15 mouse cellular contexts compared by ENCODE assay signal in the genomic region with DNA sequence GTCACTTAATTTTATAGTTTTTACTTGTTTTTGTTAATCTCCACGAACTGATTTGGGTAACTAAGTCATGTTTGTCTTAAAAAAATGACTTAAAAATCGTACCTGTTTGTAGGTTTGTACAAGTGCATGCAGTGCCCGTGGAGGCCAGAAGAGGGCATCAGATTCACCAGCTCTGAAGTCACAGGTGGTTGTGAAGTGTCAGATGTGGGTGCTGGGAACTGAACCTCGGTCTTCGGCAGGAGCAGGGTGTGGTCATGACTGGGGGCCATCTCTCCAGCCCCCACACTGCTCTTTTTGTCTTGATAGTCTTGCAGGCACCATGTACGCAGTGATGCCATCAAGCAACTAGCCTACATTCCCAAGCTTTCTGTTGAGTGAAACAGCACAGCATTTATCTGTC. TPM values are rescaled to one million over a fixed set of nuclear protein-coding genes. Genes with fewer than 3 reads are reported as not detected.
DNase-seq lines count a peak whose midpoint lies in the region; ATAC-seq and TF ChIP-seq lines count a peak whose summit lies in the region.
"Had no signal": no experiment of that assay in that cellular context is flagged by ENCODE, and none has a peak within 500 bp of the region (broad histone marks: within the 10 kb centered on the region; RNA-seq: fewer than 3 reads in every experiment).

No protein-coding gene starts in this region.

- ATAC-seq in heart, postnatal 0 days (ENCODE audit: insufficient read depth, low read depth): no peak
- ATAC-seq: forebrain, postnatal 0 days had no signal

- TF ChIP-seq CTCF in heart, postnatal 0 days (IDR thresholded peaks at IDR 0.05; ENCODE audit: low read depth): peak; percentile 4
- peak; percentile 16; the same call in 1 of the 2 replicates for TF ChIP-seq CTCF in lung, adult 2 months (IDR thresholded peaks at IDR 0.05; ENCODE audit: insufficient read depth, low read length)
- peak; percentile 33 for TF ChIP-seq CTCF in E14TG2a.4 (conservative IDR thresholded peaks at IDR 0.05; ENCODE audit: low read length)
- TF ChIP-seq CTCF in brain, embryonic 14.5 days (IDR thresholded peaks at IDR 0.05; ENCODE audit: borderline replicate concordance, extremely low read depth, insufficient read depth, insufficient read length): peak; percentile 35; the same call in 1 of the 2 replicates

- no peak overlapping the region for H3K27ac ChIP-seq in heart, postnatal 0 days (ENCODE audit: low read depth)
- H3K27ac ChIP-seq: limb, embryonic 13.5 days had no signal

- H3K4me2 ChIP-seq in heart, postnatal 0 days (ENCODE audit: low read depth, low read length): no peak overlapping the region
- H3K4me2 ChIP-seq: limb, embryonic 13.5 days had no signal

- no peaks in the 10 kb centered on the region for H3K9me3 ChIP-seq in heart, postnatal 0 days (replicated peaks; ENCODE audit: control insufficient read depth, low read length)
- peaks cover 5% of the 10 kb centered on the region; the same call in 1 of the 2 replicates for H3K9me3 ChIP-seq in E14TG2a.4 (ENCODE audit: low read length)
- H3K9me3 ChIP-seq: limb, embryonic 13.5 days had no signal

- peaks cover 4% of the 10 kb centered on the region; the same call in 1 of the 2 replicates for H3K4me1 ChIP-seq in heart, postnatal 0 days (ENCODE audit: control insufficient read depth, insufficient read depth)
- H3K4me1 ChIP-seq in lung, adult 2 months (ENCODE audit: control insufficient read depth, insufficient read depth, low read length): no peaks in the 10 kb centered on the region
- H3K4me1 ChIP-seq in E14TG2a.4 (replicated peaks; ENCODE audit: low read depth, low read length): peaks cover 8% of the 10 kb centered on the region
- H3K4me1 ChIP-seq: limb, embryonic 13.5 days had no signal

- no peak overlapping the region for H3K9ac ChIP-seq in heart, postnatal 0 days (replicated peaks; ENCODE audit: low read depth, low read length)
- H3K9ac ChIP-seq: forebrain, postnatal 0 days; limb, embryonic 13.5 days had no signal

- no peak for DNase-seq in heart, postnatal 0 days (ENCODE audit: low spot score)
- no peak for DNase-seq in heart, adult 18-20 months
- no peak for DNase-seq in lung, adult 2 months
- no peak for DNase-seq in lung, postnatal 14 days
- no peak for DNase-seq in brain, embryonic 14.5 days (ENCODE audit: low read depth)
- DNase-seq in urinary bladder, postnatal 25 days (ENCODE audit: low spot score): no peak
- DNase-seq in left cerebral cortex, adult 18-20 months (ENCODE audit: low spot score in 2 of 2): no peak
- DNase-seq: adrenal gland, postnatal 14 days; forebrain, postnatal 0 days; lung, postnatal 4 days; midbrain, embryonic 14.5 days had no signal

- no peaks in the 10 kb centered on the region for H3K36me3 ChIP-seq in heart, postnatal 0 days (replicated peaks; ENCODE audit: control insufficient read depth, insufficient read depth, low read length)
- no peaks in the 10 kb centered on the region for H3K36me3 ChIP-seq in E14TG2a.4 (ENCODE audit: insufficient read depth, low read length)
- H3K36me3 ChIP-seq: limb, embryonic 13.5 days had no signal

- no peak overlapping the region for H3K4me3 ChIP-seq in heart, postnatal 0 days (ENCODE audit: low read depth, low read length)
- H3K4me3 ChIP-seq in lung, adult 2 months (replicated peaks; ENCODE audit: extremely low read depth, low read depth, low read length): no peak overlapping the region
- H3K4me3 ChIP-seq in E14TG2a.4 (replicated peaks; ENCODE audit: low read length): no peak overlapping the region
- H3K4me3 ChIP-seq: erythroblast, embryonic 14.5 days; limb, embryonic 13.5 days had no signal

- no peak for TF ChIP-seq EP300 in heart, postnatal 0 days (IDR thresholded peaks at IDR 0.05; ENCODE audit: low read depth)

- TF ChIP-seq POLR2A in lung, adult 2 months (IDR thresholded peaks at IDR 0.05; ENCODE audit: borderline replicate concordance, extremely low read depth, low read depth, low read length): no peak
- TF ChIP-seq POLR2A in brain, embryonic 14.5 days (IDR thresholded peaks at IDR 0.05; ENCODE audit: borderline replicate concordance, extremely low read depth, insufficient read depth, insufficient read length, poor library complexity, severe bottlenecking): no peak

- 82% methylated on average over 6 of the region's 6 CpGs for WGBS in heart, postnatal 0 days
- WGBS in lung, adult 2 months: 83% methylated on average over 6 of the region's 6 CpGs

- H3K27me3 ChIP-seq in heart, postnatal 0 days (ENCODE audit: control insufficient read depth, insufficient read depth, low read length): no peaks in the 10 kb centered on the region
- no peaks in the 10 kb centered on the region for H3K27me3 ChIP-seq in E14TG2a.4 (ENCODE audit: insufficient read depth, low read length)
- H3K27me3 ChIP-seq: limb, embryonic 13.5 days had no signal

RNA-seq across cellular contexts. Expression of a gene that starts 41.2 kb away (rescaled TPM):
- total RNA-seq in heart, postnatal 0 days (2014; rRNA removed; ENCODE audit: low replicate concordance): 59.8 and 64.3 TPM in 2 replicates
- 33.1 and 37.1 TPM in 2 replicates for polyA plus RNA-seq in heart, postnatal 0 days (2015; fragmentation: Nextera tagmentation; extraction: Ambion mirVana)
- total RNA-seq in heart, adult 18-20 months (2021): 10 to 100 TPM; 38.8 to 48.1 TPM
- 14.2 and 22.2 TPM in 2 replicates for polyA plus RNA-seq in lung, adult 2 months (2012; rRNA removed)
- 31.6 and 35.3 TPM in 2 replicates for polyA plus RNA-seq in brain, embryonic 14.5 days (2012; rRNA removed)
- 10 to 100 TPM; 34.4 to 36.4 TPM for total RNA-seq in left cerebral cortex, adult 18-20 months (2021)

RNA-seq across cellular contexts. Expression of a gene that starts 47.1 kb away (rescaled TPM):
- total RNA-seq in heart, postnatal 0 days (2014; rRNA removed; ENCODE audit: low replicate concordance): not detected in 2 replicates
- 0.08 and 0.41 TPM in 2 replicates for polyA plus RNA-seq in heart, postnatal 0 days (2015; fragmentation: Nextera tagmentation; extraction: Ambion mirVana)
- not detected for total RNA-seq in heart, adult 18-20 months (2021)
- 1.0 and 3.3 TPM in 2 replicates for polyA plus RNA-seq in lung, adult 2 months (2012; rRNA removed)
- polyA plus RNA-seq in brain, embryonic 14.5 days (2012; rRNA removed): 4.4 and 4.7 TPM in 2 replicates
- total RNA-seq in left cerebral cortex, adult 18-20 months (2021): 1 to 10 TPM; 3.4 to 4.5 TPM
- total RNA-seq: heart, postnatal 25 days had no signal
- polyA plus RNA-seq: erythroblast, embryonic 14.5 days had no signal
